Mouse (Mus musculus): ENCODE data around the gene Mpp5. TPM values are rescaled to one million over a fixed set of nuclear protein-coding genes. Genes with fewer than 3 reads are reported as not detected.

Gene Mpp5
- total and polyA plus RNA-seq, 2 experiments from 2014 or later = 12.2 to 20.3 TPM

DNA sequence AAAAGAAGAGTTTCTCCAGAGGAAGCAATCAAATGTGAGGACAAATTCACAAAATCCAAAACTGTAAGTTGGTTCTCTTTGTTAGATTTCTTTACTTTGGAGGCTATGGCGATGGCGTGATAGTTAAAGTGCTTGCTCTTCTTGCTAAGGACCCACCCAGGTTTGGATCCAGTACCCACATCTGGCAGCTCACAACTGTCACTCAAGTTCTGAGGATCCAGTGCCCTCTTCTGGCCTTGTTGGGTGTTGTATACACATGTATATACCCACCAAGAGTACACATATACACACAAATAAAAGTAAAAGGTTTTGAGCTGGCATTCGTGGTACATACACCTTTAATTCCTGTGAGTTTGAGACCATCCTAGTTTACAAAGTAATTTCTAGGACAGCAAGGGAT is 125.9 kb downstream of the Mpp5 start:
- Histone ChIP-seq H3K4me3 (ENCODE audit: low read depth, low read length) (no peak overlapping the region), H3K27me3 (ENCODE audit: insufficient read depth, low read length) (no peaks in the 10 kb centered on the region), H3K9ac (replicated peaks; ENCODE audit: low read length, poor library complexity, severe bottlenecking) (no peak overlapping the region), H3K4me1 (ENCODE audit: insufficient read depth, low read length) (no peaks in the 10 kb centered on the region), H3K27ac (ENCODE audit: low read depth, low read length) (no peak overlapping the region), H3K36me3 (ENCODE audit: insufficient read depth, low read length) (peaks cover 18% of the 10 kb centered on the region), H3K4me2 (ENCODE audit: low read depth, low read length, poor library complexity, severe bottlenecking) (no peak overlapping the region), H3K9me3 (ENCODE audit: low read length) (no peaks in the 10 kb centered on the region)
- TF ChIP-seq CTCF (IDR thresholded peaks at IDR 0.05) = peak; percentile 40
- no peak for ATAC-seq (ENCODE audit: low FRiP score)
- DNase-seq (ENCODE audit: low spot score) = no peak
- 100% methylated on average over 3 of the region's 3 CpGs for WGBS

DNA sequence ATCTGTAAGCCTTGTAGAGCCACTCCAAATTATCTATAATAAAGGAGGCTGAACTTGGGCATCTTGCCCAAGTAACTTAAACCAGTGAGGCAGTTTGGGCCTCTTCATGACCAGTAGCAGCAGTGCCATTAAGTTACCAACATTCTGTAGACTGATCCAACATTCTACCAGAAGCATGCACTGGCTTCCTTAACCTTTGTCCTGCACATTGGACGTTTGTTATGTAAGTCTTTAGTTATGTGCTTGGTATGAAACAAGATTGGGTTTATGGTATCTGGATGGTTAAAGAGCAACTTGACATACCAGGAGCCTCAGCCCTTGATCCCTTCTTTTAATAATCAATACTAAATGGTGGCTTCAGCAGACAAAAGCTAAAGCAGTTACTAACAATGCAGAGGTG is 141.4 kb downstream of the Mpp5 start:
- no peak overlapping the region for H3K9ac ChIP-seq (replicated peaks; ENCODE audit: low read length, poor library complexity, severe bottlenecking)
- WGBS = 67% methylated on average over 1 of the region's 1 CpGs
- no peak for TF ChIP-seq CTCF (IDR thresholded peaks at IDR 0.05)
- no peak overlapping the region for H3K27ac ChIP-seq (ENCODE audit: low read depth, low read length)
- H3K4me2 ChIP-seq (ENCODE audit: low read depth, low read length, poor library complexity, severe bottlenecking) = no peak overlapping the region
- H3K27me3 ChIP-seq (ENCODE audit: insufficient read depth, low read length) = no peaks in the 10 kb centered on the region
- no peaks in the 10 kb centered on the region for H3K9me3 ChIP-seq (ENCODE audit: low read length)
- H3K4me3 ChIP-seq (ENCODE audit: low read depth, low read length) = no peak overlapping the region
- H3K4me1 ChIP-seq (ENCODE audit: insufficient read depth, low read length) = no peaks in the 10 kb centered on the region
- ATAC-seq (ENCODE audit: low FRiP score) = no peak
- peaks cover 7% of the 10 kb centered on the region for H3K36me3 ChIP-seq (ENCODE audit: insufficient read depth, low read length)
- DNase-seq (ENCODE audit: low spot score) = no peak

Other genes with a start within 250 kb of the Mpp5 start
- gene Fam71d, start 57.4 kb upstream of the Mpp5 start, total RNA-seq (2014; rRNA removed) = 0.38 and 0.85 TPM in 2 replicates
- gene Fam71d, start 57.4 kb upstream of the Mpp5 start, polyA plus RNA-seq (2015; fragmentation: Nextera tagmentation; extraction: Ambion mirVana) = 0.10 and 0.59 TPM in 2 replicates
- 48.1 and 86.9 TPM in 2 replicates for gene Atp6v1d, start 112.7 kb downstream of the Mpp5 start, total RNA-seq (2014; rRNA removed)
- gene Atp6v1d, start 112.7 kb downstream of the Mpp5 start, polyA plus RNA-seq (2015; fragmentation: Nextera tagmentation; extraction: Ambion mirVana) = 197 TPM in 2 replicates
- gene Eif2s1, start 112.9 kb downstream of the Mpp5 start, total RNA-seq (2014; rRNA removed) = 35.1 and 47.0 TPM in 2 replicates
- 80.5 and 86.3 TPM in 2 replicates for gene Eif2s1, start 112.9 kb downstream of the Mpp5 start, polyA plus RNA-seq (2015; fragmentation: Nextera tagmentation; extraction: Ambion mirVana)
- 2.0 and 3.8 TPM in 2 replicates for gene Plek2, start 158.1 kb downstream of the Mpp5 start, total RNA-seq (2014; rRNA removed)
- gene Plek2, start 158.1 kb downstream of the Mpp5 start, polyA plus RNA-seq (2015; fragmentation: Nextera tagmentation; extraction: Ambion mirVana) = 3.2 and 4.0 TPM in 2 replicates

All from midbrain, postnatal 0 days (tissue).